Mouse (Mus musculus) CD4-positive, CD25-positive, alpha-beta regulatory T cell (primary cell): ENCODE data around the gene Mylk. TPM values are rescaled to one million over a fixed set of nuclear protein-coding genes. Genes with fewer than 3 reads are reported as not detected.

ENCODE experiments used
- polyA plus RNA-seq: library from polyadenylated mRNA; unstranded; fragments of 100-300 nt; shearing (Covaris generic); gene quantifications from one replicate; pipeline ENCODE4 v1.2.1, GENCODE M21; 2017

Gene Mylk
- 0.08 TPM for polyA plus RNA-seq

GRCm38 (mm10) chr16:34745065-34745585 lies at the start of gene Mylk:
Gene Mylk (plus strand): TSS chr16:34745210.

GRCm38 (mm10) chr16:35022242-35023137 lies 277.5 kb downstream of the Mylk start, which contains the start of gene Hacd2:
Gene Hacd2 (plus strand): TSS chr16:35022428.

Other genes starting within 250 kb of the Mylk start
- gene Kalrn, start 171.7 kb upstream of the Mylk start, polyA plus RNA-seq: 1.1 TPM
- not detected for gene Ropn1, start 95.3 kb upstream of the Mylk start, polyA plus RNA-seq
- gene Ccdc14, start 54.6 kb upstream of the Mylk start, polyA plus RNA-seq: 3.5 TPM